Mouse (Mus musculus): Measurements from ENCODE around the gene Cnksr3.

GRCm38 (mm10) chr10:7176205-7176910, 35.7 kb downstream of the Cnksr3 start:
- no peak for TF ChIP-seq POLR2A (IDR thresholded peaks at IDR 0.05; ENCODE audit: low read depth, low read length)
- no peak for TF ChIP-seq CTCF (IDR thresholded peaks at IDR 0.05; ENCODE audit: extremely low read depth, insufficient read length, insufficient replicate concordance, low read depth, low read length)

All from small intestine, adult 2 months (tissue).